Mouse (Mus musculus): ENCODE results near the gene Rfesd. TPM values are rescaled to one million over a fixed set of nuclear protein-coding genes. Genes with fewer than 3 reads are reported as not detected.

Rfesd gene
- total and polyA plus RNA-seq, 3 experiments: 5.9 to 25.7 (median 17.8) TPM

GRCm38 (mm10) chr13:75981901-75982300, 36.6 kb downstream of the Rfesd start:
- no peak for DNase-seq

- DNase-seq: no peak
Measured at GRCm38 (mm10) chr13:75976649-75977048, 41.9 kb downstream of the Rfesd start.

GRCm38 (mm10) chr13:75976218-75976617, 42.3 kb downstream of the Rfesd start:
- DNase-seq: no peak

- no peak for DNase-seq
Measured at GRCm38 (mm10) chr13:75975629-75976028, 42.9 kb downstream of the Rfesd start.

GRCm38 (mm10) chr13:75974481-75974880, 44.0 kb downstream of the Rfesd start:
- no peak for DNase-seq

GRCm38 (mm10) chr13:75966850-75967249, 51.7 kb downstream of the Rfesd start, which contains the start of gene Spata9:
TSS of gene Spata9 (plus strand) at chr13:75967150.
- DNase-seq: no peak

GRCm38 (mm10) chr13:75955357-75955992, 63.0 kb downstream of the Rfesd start:
- no peak for DNase-seq

Other genes with a start within 250 kb of the Rfesd start
- gene Glrx, start 178.9 kb downstream of the Rfesd start, total RNA-seq (2021): 10 to 100 TPM; 25.9 to 30.0 TPM
- 6.3 and 7.6 TPM in 2 replicates for gene Glrx, start 178.9 kb downstream of the Rfesd start, polyA plus RNA-seq (2012; rRNA removed)
- 10 to 100 TPM in 1 of 2 experiments, 1 to 10 TPM in 1; 3.6 to 11.8 TPM for gene Rhobtb3, start 74.8 kb downstream of the Rfesd start, total RNA-seq (2021)
- gene Rhobtb3, start 74.8 kb downstream of the Rfesd start, polyA plus RNA-seq (2012; rRNA removed): 5.8 and 8.8 TPM in 2 replicates
- not detected for gene Spata9, start 51.6 kb downstream of the Rfesd start, total RNA-seq (2021)
- not detected in 2 replicates for gene Spata9, start 51.6 kb downstream of the Rfesd start, polyA plus RNA-seq (2012; rRNA removed)
- gene Gpr150, start 38.3 kb upstream of the Rfesd start, total RNA-seq (2021): under 1 TPM in 1 of 2 experiments, not detected in 1; 0.14 TPM
- 0.09 and 0.10 TPM in 2 replicates for gene Gpr150, start 38.3 kb upstream of the Rfesd start, polyA plus RNA-seq (2012; rRNA removed)
- gene Arsk, start 79.9 kb upstream of the Rfesd start, total RNA-seq (2021): 10 to 100 TPM; 12.1 to 12.3 TPM
- gene Arsk, start 79.9 kb upstream of the Rfesd start, polyA plus RNA-seq (2012; rRNA removed): 2.9 and 3.4 TPM in 2 replicates
- gene Ttc37, start 80.0 kb upstream of the Rfesd start, total RNA-seq (2021): 10 to 100 TPM; 27.9 to 29.8 TPM
- 6.8 and 8.1 TPM in 2 replicates for gene Ttc37, start 80.0 kb upstream of the Rfesd start, polyA plus RNA-seq (2012; rRNA removed)